Mouse (Mus musculus) midbrain, embryonic 16.5 days (tissue): ENCODE measurements around the gene Ces1e. TPM values are rescaled to one million over a fixed set of nuclear protein-coding genes. Genes with fewer than 3 reads are reported as not detected.
"Not testable (repeated sequence)": the region's sequence is repeated elsewhere in the genome, so short reads cannot be mapped to it uniquely, and the experiment has no call there.

Source experiments
- ATAC-seq: fragments of 200-750 bp; cut with Nextera tagmentation; 2 replicates; pipeline ENCODE4 v1.8.0; 2017; ENCODE audit warnings: moderate TSS enrichment
- H3K27ac ChIP-seq: fragments of 300-500 bp; sonication (generic); 2 replicates; pipeline ENCODE4 v1.5.1; 2014; ENCODE audit warnings: mild to moderate bottlenecking, low read length, mixed read lengths
- H3K27me3 ChIP-seq: fragments of 300-500 bp; sonication (generic); 2 replicates; pipeline ENCODE4 v1.6.1; 2014; ENCODE audit warnings: low read depth, low read length, mixed read lengths; ENCODE audit not compliant: control insufficient read depth, insufficient read depth
- H3K36me3 ChIP-seq: fragments of 300-500 bp; sonication (generic); 2 replicates; pipeline ENCODE4 v1.6.1; 2014; ENCODE audit warnings: mild to moderate bottlenecking, low read length, moderate library complexity, mixed read lengths; ENCODE audit not compliant: control insufficient read depth, insufficient read depth
- H3K4me1 ChIP-seq: fragments of 300-500 bp; sonication (generic); 2 replicates; pipeline ENCODE4 v1.6.1; 2014; ENCODE audit warnings: mild to moderate bottlenecking, low read length, mixed read lengths; ENCODE audit not compliant: control insufficient read depth, insufficient read depth
- H3K4me2 ChIP-seq: fragments of 300-500 bp; sonication (generic); 2 replicates; pipeline ENCODE4 v1.6.1; 2014; ENCODE audit warnings: mild to moderate bottlenecking, low read length, mixed read lengths
- H3K4me3 ChIP-seq: fragments of 300-500 bp; sonication (generic); 2 replicates; pipeline ENCODE4 v1.5.1; 2014; ENCODE audit warnings: low read depth, mild to moderate bottlenecking, low read length, moderate library complexity, mixed read lengths
- H3K9ac ChIP-seq: fragments of 300-500 bp; sonication (generic); 2 replicates; pipeline ENCODE4 v1.6.1; 2014; ENCODE audit warnings: low read depth, low read length, mixed read lengths
- H3K9me3 ChIP-seq: fragments of 300-500 bp; sonication (generic); replicated peaks from 2 replicates; pipeline ENCODE4 v1.6.1; 2014; ENCODE audit warnings: mild to moderate bottlenecking, low read length, mixed read lengths; ENCODE audit not compliant: control insufficient read depth, poor library complexity, severe bottlenecking
- WGBS: fragments of 180-500 bp; shearing (Covaris S2); extraction: QIAGEN DNeasy Blood & Tissue Kit; methylation state at CpG from one replicate; pipeline ENCODE4 v1.1.7; 2014; 5-methylcytosine and 5-hydroxymethylcytosine counted together
- polyA plus RNA-seq: library from polyadenylated mRNA; unstranded; fragments of >200 nt; fragmentation: Nextera tagmentation; extraction: Ambion mirVana; gene quantifications from 2 replicates; pipeline ENCODE4 v1.2.1, GENCODE M21; 2015

The Ces1e gene
- polyA plus RNA-seq, 1 experiment from 2014 or later, result not detected

DNA sequence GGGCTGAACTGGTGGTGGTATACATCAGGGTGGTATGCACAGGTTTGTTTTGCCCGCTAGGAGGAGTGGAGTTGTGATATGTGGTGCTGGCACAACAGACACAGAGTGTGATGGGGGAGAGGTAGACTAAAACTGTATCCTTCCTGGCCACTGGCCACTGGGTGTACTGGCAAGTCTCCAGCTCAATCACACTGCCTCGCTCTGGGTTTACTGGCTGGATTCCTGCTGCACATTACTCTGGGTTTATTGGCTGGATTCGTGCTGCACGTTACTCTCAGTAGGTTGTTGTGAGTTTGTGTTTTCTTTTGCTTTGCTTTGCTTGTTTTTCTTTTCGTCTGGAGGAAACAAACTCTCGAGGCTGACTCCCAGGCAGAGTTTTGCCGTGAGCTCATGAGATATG, 30.3 kb downstream of the Ces1e start:
- H3K4me2 ChIP-seq, H3K9ac ChIP-seq, H3K27me3 ChIP-seq, H3K36me3 ChIP-seq, ATAC-seq, H3K27ac ChIP-seq, H3K4me1 ChIP-seq, H3K4me3 ChIP-seq, H3K9me3 ChIP-seq: not testable (repeated sequence)
- 80% methylated on average over 7 of the region's 7 CpGs for WGBS

DNA sequence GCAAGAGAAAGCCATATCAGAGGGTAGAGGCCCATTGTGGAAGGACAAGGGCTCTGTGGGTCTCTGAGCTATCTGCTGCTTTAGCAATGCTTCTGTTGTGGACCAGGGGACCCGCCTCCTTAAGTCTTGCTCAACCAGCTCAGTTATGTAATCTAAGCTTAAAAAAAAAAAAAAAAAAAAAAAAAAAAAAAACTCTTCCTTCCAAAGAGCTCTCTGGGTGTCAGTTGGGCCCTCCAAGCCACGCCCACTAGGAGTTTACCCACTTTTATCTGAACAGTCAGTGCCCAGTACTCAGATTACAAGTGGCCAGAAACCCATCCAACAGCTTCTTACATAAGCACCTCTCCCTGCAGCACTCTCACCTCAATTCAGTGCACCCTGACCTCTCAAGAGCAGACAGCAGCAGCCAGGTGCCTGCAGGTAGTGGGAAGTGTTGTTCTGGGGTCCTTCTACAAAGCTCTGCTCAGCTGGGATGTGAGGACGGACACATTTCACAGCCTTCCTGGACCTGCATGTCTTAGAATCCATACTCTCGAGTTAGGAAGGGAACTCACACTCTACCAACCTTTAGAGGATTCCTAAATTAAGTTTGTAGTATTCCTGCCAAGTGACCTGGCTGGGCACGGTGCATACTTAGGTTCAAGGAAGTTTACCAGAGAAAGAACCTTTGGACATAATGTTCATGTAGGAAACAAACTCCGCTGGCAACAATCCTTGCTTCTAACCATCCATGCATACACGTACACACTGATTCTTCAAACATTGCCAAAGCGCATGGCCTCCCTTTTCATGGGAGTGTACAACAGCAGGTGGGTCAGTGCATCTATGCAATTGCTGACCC, 31.5 kb downstream of the Ces1e start, which contains the start of gene Ces1d:
Ces1d (minus strand) TSS at position 154 of the 841 bp plus-strand sequence.
- Histone ChIP-seq H3K27ac (no peak within 1 kb of the TSS), H3K4me3 (no peak within 1 kb of the TSS), H3K4me1 (no peaks in the 10 kb centered on the region), H3K9me3 (no peaks in the 10 kb centered on the region), H3K4me2 (no peak within 1 kb of the TSS), H3K36me3 (no peaks in the 10 kb centered on the region), H3K27me3 (no peaks in the 10 kb centered on the region), H3K9ac (no peak within 1 kb of the TSS)
- no peak for ATAC-seq
- 83% methylated on average over 8 of the region's 8 CpGs for WGBS

GRCm38 (mm10) chr8:93196436-93196835, 33.0 kb downstream of the Ces1e start:
- Histone ChIP-seq H3K4me3 (no peak overlapping the region), H3K4me2 (no peak overlapping the region)

GRCm38 (mm10) chr8:93180581-93181129, 48.8 kb downstream of the Ces1e start:
- Histone ChIP-seq H3K36me3 (no peaks in the 10 kb centered on the region), H3K9me3 (no peaks in the 10 kb centered on the region), H3K4me1 (no peaks in the 10 kb centered on the region), H3K27ac (no peak overlapping the region), H3K27me3 (no peaks in the 10 kb centered on the region), H3K9ac (no peak overlapping the region), H3K4me3 (no peak overlapping the region), H3K4me2 (no peak overlapping the region)
- WGBS, result 90% methylated on average over 4 of the region's 4 CpGs
- no peak for ATAC-seq

More at GRCm38 (mm10) chr8:93196436-93196835, 33.0 kb downstream of the Ces1e start:
- no peaks in the 10 kb centered on the region for H3K9me3 ChIP-seq
- H3K27ac ChIP-seq, result no peak overlapping the region
- 90% methylated on average over 5 of the region's 5 CpGs for whole genome bisulfite sequencing
- no peaks in the 10 kb centered on the region for H3K4me1 ChIP-seq
- no peaks in the 10 kb centered on the region for H3K36me3 ChIP-seq
- no peak overlapping the region for H3K9ac ChIP-seq
- H3K27me3 ChIP-seq, result no peaks in the 10 kb centered on the region
- ATAC-seq, result no peak

- no peaks in the 10 kb centered on the region for H3K27me3 ChIP-seq
- no peaks in the 10 kb centered on the region for H3K4me1 ChIP-seq
- no peak for ATAC-seq
- H3K27ac ChIP-seq, result no peak overlapping the region
- H3K4me3 ChIP-seq, result no peak overlapping the region
- H3K36me3 ChIP-seq, result no peaks in the 10 kb centered on the region
- H3K9ac ChIP-seq, result no peak overlapping the region
- 67% methylated on average over 1 of the region's 1 CpGs for WGBS
- no peaks in the 10 kb centered on the region for H3K9me3 ChIP-seq
- no peak overlapping the region for H3K4me2 ChIP-seq
Observed at GRCm38 (mm10) chr8:93176593-93176992, 52.8 kb downstream of the Ces1e start.

DNA sequence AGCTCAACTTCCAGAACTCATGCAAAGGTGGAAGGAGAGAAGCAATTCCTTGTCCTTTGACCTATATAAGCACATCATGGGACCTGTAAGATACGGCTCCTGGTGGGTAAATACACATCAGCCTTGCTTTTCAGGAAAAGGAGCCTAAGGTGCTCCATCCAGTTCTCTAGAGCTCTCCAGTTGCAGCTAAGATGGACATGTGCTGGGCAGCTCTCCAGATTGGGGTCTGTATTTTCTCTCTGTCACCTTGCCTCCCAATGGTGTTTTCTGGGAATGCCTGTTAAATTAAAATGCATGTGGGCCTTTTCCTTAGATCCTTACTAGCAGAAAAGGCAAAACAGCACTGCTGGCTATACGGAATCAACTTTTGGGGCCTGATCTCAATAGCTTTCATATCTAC, 54.9 kb downstream of the Ces1e start:
- H3K4me2 ChIP-seq, result no peak overlapping the region
- no peak overlapping the region for H3K27ac ChIP-seq
- 79% methylated on average over 2 of the region's 2 CpGs for WGBS
- no peaks in the 10 kb centered on the region for H3K36me3 ChIP-seq
- no peaks in the 10 kb centered on the region for H3K4me1 ChIP-seq
- ATAC-seq, result no peak
- no peaks in the 10 kb centered on the region for H3K9me3 ChIP-seq
- no peaks in the 10 kb centered on the region for H3K27me3 ChIP-seq
- H3K4me3 ChIP-seq, result no peak overlapping the region
- H3K9ac ChIP-seq, result no peak overlapping the region

DNA sequence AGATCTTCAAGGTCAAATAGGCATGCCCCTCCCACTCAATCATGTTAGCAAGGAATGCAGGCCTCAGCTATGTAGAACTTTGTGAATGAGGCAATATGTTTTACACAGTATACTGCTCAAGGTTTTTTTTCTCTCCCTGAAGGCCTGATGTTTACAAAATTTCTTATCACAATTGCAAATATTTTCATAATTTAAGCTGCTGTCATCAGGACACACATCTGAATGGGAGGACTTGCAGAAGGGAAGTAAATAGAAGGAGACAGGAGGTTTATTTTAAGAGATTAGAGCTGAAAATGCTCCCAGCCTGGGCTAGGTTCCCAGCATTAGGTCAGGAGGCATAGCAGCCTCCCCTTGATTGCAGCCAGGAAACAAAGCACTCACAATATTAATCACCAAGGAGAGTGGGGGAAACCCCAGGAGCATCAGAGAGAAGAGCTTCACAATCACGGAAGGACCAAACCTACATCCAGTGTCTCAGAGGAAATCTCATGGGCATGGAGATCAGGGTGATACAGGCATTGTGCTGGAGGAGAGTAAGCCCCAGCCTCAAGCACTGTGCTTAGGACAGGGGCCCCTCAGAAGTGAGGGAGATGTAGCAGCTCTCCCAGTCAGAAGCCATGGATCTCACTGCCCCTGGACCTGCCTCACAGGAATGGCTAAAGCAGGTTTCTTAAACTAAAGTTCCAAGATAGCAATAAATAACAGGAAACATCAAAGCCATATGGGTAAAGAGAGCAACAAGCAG, 57.4 kb downstream of the Ces1e start:
- no peak overlapping the region for H3K9ac ChIP-seq
- WGBS, result 50% methylated on average over 1 of the region's 1 CpGs

DNA sequence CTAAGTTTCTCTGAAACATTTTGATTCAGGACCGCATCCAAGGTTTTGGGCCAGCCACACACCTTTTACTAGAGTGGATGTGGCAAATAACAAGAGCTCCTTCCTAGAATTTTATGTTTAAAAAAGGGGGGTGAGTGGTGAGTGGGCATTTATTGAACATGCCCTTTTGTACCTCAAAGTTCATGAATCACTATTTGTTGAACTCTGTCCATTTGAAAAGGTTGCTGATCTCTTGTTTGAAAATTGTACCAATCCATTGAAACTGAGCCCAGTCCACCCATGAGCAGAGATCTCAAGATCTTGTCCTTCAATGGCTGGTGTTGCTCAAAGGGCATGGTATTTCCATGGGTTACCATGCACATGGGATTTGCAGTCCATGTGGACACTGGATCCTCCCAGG, 66.1 kb downstream of the Ces1e start:
- no peaks in the 10 kb centered on the region for H3K9me3 ChIP-seq
- 100% methylated on average over 1 of the region's 1 CpGs for WGBS
- no peak overlapping the region for H3K9ac ChIP-seq
- no peak for ATAC-seq
- H3K36me3 ChIP-seq, result no peaks in the 10 kb centered on the region
- no peaks in the 10 kb centered on the region for H3K4me1 ChIP-seq
- H3K4me2 ChIP-seq, result no peak overlapping the region
- no peak overlapping the region for H3K27ac ChIP-seq
- no peak overlapping the region for H3K4me3 ChIP-seq
- no peaks in the 10 kb centered on the region for H3K27me3 ChIP-seq

More for the DNA sequence above, 57.4 kb downstream of the Ces1e start:
- Histone ChIP-seq H3K9me3 (no peaks in the 10 kb centered on the region), H3K4me1 (no peaks in the 10 kb centered on the region), H3K4me2 (no peak overlapping the region), H3K27me3 (no peaks in the 10 kb centered on the region), H3K4me3 (no peak overlapping the region), H3K27ac (no peak overlapping the region), H3K36me3 (no peaks in the 10 kb centered on the region)
- ATAC-seq, result no peak

DNA sequence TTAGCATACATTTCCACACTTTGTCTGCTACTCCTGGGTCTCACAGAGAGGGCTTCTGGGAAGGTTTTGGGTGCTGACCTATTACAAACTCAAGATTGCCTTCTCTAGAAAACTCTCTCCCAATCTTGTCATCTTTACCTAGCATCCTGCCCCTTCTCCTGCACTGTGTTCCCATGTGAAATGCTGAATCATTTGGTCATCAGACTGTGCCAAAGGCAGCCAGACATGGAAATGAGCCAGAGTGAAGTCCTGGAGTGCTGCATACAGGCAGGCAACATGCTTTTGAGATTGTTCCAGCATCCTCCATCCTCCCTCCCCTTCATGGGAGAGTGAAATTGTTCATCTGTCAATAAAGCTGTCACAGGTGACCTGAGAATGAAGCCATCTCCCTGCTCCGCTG, 78.0 kb downstream of the Ces1e start:
- no peak overlapping the region for H3K27ac ChIP-seq
- ATAC-seq, result no peak
- H3K4me2 ChIP-seq, result no peak overlapping the region
- no peaks in the 10 kb centered on the region for H3K9me3 ChIP-seq
- 77% methylated on average over 1 of the region's 1 CpGs for WGBS
- no peaks in the 10 kb centered on the region for H3K4me1 ChIP-seq
- H3K4me3 ChIP-seq, result no peak overlapping the region
- H3K9ac ChIP-seq, result no peak overlapping the region
- H3K27me3 ChIP-seq, result no peaks in the 10 kb centered on the region
- H3K36me3 ChIP-seq, result no peaks in the 10 kb centered on the region
